Mouse (Mus musculus) embryonic facial prominence, embryonic 13.5 days (tissue): ENCODE data around the gene Npw. TPM values are rescaled to one million over a fixed set of nuclear protein-coding genes. Genes with fewer than 3 reads are reported as not detected.

Source experiments
- ATAC-seq: fragments of 200-750 bp; cut with Nextera tagmentation; 2 replicates; pipeline ENCODE4 v1.8.0; 2017; ENCODE audit warnings: low read depth; ENCODE audit not compliant: insufficient number of reproducible peaks, insufficient read depth, low FRiP score, low TSS enrichment
- H3K27ac ChIP-seq: fragments of 300-500 bp; sonication (generic); 2 replicates; pipeline ENCODE4 v1.5.1; 2015; ENCODE audit warnings: moderate library complexity, mild to moderate bottlenecking, inconsistent platforms
- H3K27me3 ChIP-seq: fragments of 300-500 bp; sonication (generic); 2 replicates; pipeline ENCODE4 v1.6.1; 2015; ENCODE audit warnings: mild to moderate bottlenecking, inconsistent platforms
- H3K36me3 ChIP-seq: fragments of 300-500 bp; sonication (generic); 2 replicates; pipeline ENCODE4 v1.6.1; 2015; ENCODE audit warnings: mild to moderate bottlenecking, inconsistent platforms
- H3K4me1 ChIP-seq: fragments of 300-500 bp; sonication (generic); 2 replicates; pipeline ENCODE4 v1.6.1; 2015; ENCODE audit warnings: inconsistent platforms
- H3K4me2 ChIP-seq: fragments of 300-500 bp; sonication (generic); 2 replicates; pipeline ENCODE4 v1.6.1; 2015; ENCODE audit warnings: moderate library complexity, mild to moderate bottlenecking, inconsistent platforms
- H3K4me3 ChIP-seq: fragments of 300-500 bp; sonication (generic); 2 replicates; pipeline ENCODE4 v1.5.1; 2015; ENCODE audit warnings: mild to moderate bottlenecking, inconsistent platforms
- H3K9ac ChIP-seq: fragments of 300-500 bp; sonication (generic); 2 replicates; pipeline ENCODE4 v1.6.1; 2015; ENCODE audit warnings: mild to moderate bottlenecking, inconsistent platforms
- H3K9me3 ChIP-seq: fragments of 300-500 bp; sonication (generic); 2 replicates; pipeline ENCODE4 v1.6.1; 2016; ENCODE audit warnings: inconsistent platforms
- WGBS: fragments of 180-500 bp; shearing (Covaris S2); methylation state at CpG from one replicate; pipeline ENCODE4 v1.1.7; 2015; ENCODE audit warnings: mixed read lengths; 5-methylcytosine and 5-hydroxymethylcytosine counted together
- polyA plus RNA-seq: library from polyadenylated mRNA; unstranded; fragments of >200 nt; fragmentation: Nextera tagmentation; extraction: Ambion mirVana; gene quantifications from 2 replicates; pipeline ENCODE4 v1.2.1, GENCODE M21; 2015

Npw gene
- polyA plus RNA-seq, 1 experiment from 2014 or later: 1.2 TPM

DNA sequence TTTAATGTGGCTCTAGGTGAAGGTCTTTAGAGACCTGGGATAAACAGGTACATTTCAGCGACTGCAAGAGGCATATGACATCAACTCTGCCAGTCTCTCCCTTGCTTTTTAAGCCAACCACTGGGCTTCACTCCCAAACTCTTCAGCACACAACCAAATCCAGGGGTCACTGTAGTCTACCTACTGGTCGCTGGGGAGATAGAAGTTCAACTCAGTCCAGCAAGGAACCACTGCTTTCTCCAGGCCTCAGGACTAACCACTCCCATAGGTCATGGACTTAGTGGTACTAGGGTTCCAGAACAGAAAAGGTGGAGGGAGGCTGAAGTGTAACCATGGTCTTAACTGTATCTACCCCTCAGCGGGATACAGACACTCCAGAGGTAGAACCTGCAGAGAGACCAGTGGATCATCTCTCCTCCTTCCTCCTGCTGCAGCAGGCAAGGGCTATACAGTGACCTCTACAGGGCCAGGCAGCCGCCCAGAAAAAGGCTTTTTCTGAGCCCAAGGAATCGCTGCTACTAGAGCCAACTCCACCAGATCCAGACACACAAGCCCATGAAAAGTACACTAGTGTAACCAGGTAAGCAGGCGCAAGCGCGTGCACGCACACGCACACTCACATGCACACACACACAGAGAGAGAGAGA lies 9.4 kb downstream of the Npw start:
- peak overlapping the region; percentile 97 for H3K4me2 ChIP-seq
- no peak overlapping the region for H3K27ac ChIP-seq
- WGBS: 73% methylated on average over 10 of the region's 10 CpGs
- ATAC-seq: no peak
- peaks cover 14% of the 10 kb centered on the region for H3K36me3 ChIP-seq
- H3K9ac ChIP-seq: peak overlapping the region; percentile 94
- H3K4me3 ChIP-seq: peak overlapping the region; percentile 88
- H3K4me1 ChIP-seq: peaks cover 41% of the 10 kb centered on the region
- H3K9me3 ChIP-seq: no peaks in the 10 kb centered on the region
- 0 out of 2 replicates have a peak, but pooled peaks cover 4% of the 10 kb centered on the region for H3K27me3 ChIP-seq

DNA sequence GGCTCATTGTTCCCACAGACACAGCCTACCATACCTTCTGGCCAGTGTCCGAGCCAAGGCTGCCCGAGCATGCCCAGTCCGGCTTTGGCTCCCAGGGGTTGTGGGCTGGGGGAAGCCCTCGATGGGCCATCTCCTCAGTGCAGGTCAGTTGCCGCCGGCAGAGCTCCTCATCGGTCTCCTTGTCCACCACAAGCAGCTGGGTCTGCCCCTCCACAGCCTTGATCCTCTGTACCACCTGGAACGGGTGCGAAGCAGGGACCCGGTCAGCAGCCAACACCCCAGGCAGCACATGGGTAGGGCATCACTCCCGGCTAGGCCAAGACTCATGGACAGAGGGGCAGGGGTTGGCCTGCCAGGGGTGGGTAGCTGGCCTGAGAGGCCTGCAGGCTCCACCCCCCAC lies 10.8 kb downstream of the Npw start:
- WGBS: 83% methylated on average over 11 of the region's 11 CpGs
- 0 out of 2 replicates have a peak overlapping the region, but pooled peaks have one; percentile 28 for H3K27ac ChIP-seq
- no peak overlapping the region for H3K4me3 ChIP-seq
- peaks cover 21% of the 10 kb centered on the region for H3K36me3 ChIP-seq
- H3K4me2 ChIP-seq: no peak overlapping the region
- ATAC-seq: no peak
- H3K4me1 ChIP-seq: peaks cover 44% of the 10 kb centered on the region
- H3K27me3 ChIP-seq: 0 out of 2 replicates have a peak, but pooled peaks cover 4% of the 10 kb centered on the region
- peak overlapping the region; percentile 44; the same call in 1 of the 2 replicates for H3K9ac ChIP-seq
- H3K9me3 ChIP-seq: no peaks in the 10 kb centered on the region

DNA sequence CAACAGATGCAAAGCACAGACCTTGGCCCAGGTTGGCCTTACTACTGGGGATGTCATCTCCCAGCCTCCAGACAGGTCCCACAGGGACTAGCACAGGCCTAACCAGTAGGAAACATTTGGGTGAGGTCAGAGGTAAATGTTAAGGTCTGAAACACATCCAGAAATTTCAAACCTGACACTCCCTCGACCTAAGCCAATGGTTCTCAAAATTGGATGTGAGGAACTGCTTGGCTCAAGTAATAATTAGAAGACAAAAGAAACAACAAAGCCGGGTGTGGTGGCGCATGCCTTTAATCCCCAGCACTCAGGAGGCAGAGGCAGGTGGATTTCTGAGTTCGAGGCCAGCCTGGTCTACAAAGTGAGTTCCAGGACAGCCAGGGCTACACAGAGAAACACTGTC lies 11.9 kb downstream of the Npw start:
- 85% methylated on average over 4 of the region's 4 CpGs for WGBS
- Histone ChIP-seq H3K36me3 (peaks cover 31% of the 10 kb centered on the region), H3K27me3 (0 out of 2 replicates have a peak, but pooled peaks cover 4% of the 10 kb centered on the region), H3K27ac (no peak overlapping the region), H3K4me3 (no peak overlapping the region), H3K9me3 (no peaks in the 10 kb centered on the region), H3K9ac (no peak overlapping the region), H3K4me1 (peaks cover 44% of the 10 kb centered on the region), H3K4me2 (no peak overlapping the region)
- no peak for ATAC-seq

DNA sequence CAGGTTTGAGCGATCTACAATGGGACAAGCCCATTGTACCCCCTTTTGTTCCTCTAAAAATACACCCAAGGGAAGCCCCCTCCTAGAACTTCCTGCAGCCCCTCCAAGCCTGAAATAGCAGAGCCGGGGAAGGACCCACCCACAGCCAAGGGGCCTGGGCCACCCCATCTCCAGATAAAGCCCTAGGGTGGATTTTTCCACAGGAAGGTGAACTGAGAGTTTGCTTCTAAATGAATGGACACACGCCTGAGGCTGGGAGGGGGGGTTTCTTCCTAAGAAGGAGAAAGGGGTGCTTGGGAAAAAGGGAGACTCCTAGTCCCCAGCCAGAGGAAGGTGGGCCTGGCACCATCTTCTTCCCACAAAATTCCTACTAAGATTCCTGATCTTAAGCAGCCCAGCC lies 12.3 kb downstream of the Npw start:
- H3K27me3 ChIP-seq: no peaks in the 10 kb centered on the region

DNA sequence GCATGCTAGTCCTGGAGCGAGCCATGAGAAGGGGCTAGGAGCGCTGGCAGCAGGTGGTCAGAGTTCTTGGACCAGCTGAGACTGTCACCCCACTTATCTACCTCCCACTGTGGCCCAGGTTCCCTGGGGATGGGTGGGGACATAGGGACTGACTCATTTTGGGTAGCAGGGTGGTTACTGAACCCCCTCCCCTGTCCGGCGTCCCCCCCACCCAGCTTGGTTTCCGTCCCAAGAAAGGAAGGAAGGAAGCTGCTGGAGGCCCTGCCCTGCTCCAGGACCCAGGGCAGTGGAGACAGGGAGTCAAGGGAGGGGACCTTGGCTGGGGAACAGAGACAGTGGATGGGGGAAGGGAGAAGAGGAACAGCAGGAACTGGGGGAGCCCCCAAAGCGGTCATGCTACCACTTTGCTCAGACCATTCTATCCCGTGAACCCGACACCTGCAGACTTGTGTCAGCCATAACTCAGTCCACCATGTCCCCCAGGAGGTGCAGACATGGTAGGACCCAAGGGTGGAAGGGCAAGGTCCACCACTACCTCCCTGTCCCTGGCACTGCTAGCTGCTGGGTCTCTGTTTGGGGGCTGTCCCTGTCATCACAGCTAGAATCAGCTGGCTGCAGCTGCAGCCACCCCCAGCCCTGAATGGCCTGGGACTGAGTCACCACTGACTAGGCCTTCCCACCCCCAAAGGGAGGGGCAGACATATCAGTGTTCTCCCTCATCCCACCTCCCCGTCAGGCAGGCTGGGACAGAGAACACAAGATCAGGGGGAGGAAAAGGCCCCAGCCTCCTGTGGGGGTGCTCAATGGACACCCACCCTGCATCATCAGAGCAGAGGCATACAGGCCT lies 13.2 kb downstream of the Npw start:
- H3K4me2 ChIP-seq: no peak overlapping the region
- H3K27me3 ChIP-seq: no peaks in the 10 kb centered on the region
- no peaks in the 10 kb centered on the region for H3K9me3 ChIP-seq
- H3K9ac ChIP-seq: peak overlapping the region; percentile 54; the same call in 1 of the 2 replicates
- 79% methylated on average over 9 of the region's 9 CpGs for WGBS
- H3K4me1 ChIP-seq: peaks cover 43% of the 10 kb centered on the region
- peak overlapping the region; percentile 57 for H3K27ac ChIP-seq
- no peak overlapping the region for H3K4me3 ChIP-seq
- H3K36me3 ChIP-seq: peaks cover 41% of the 10 kb centered on the region
- ATAC-seq: no peak

More for the DNA sequence above, 12.3 kb downstream of the Npw start:
- H3K4me1 ChIP-seq: peaks cover 44% of the 10 kb centered on the region
- no peak overlapping the region for H3K4me3 ChIP-seq
- H3K9ac ChIP-seq: no peak overlapping the region
- ATAC-seq: no peak
- 67% methylated on average over 3 of the region's 3 CpGs for WGBS
- H3K9me3 ChIP-seq: no peaks in the 10 kb centered on the region
- H3K4me2 ChIP-seq: no peak overlapping the region
- H3K36me3 ChIP-seq: peaks cover 33% of the 10 kb centered on the region
- no peak overlapping the region for H3K27ac ChIP-seq

DNA sequence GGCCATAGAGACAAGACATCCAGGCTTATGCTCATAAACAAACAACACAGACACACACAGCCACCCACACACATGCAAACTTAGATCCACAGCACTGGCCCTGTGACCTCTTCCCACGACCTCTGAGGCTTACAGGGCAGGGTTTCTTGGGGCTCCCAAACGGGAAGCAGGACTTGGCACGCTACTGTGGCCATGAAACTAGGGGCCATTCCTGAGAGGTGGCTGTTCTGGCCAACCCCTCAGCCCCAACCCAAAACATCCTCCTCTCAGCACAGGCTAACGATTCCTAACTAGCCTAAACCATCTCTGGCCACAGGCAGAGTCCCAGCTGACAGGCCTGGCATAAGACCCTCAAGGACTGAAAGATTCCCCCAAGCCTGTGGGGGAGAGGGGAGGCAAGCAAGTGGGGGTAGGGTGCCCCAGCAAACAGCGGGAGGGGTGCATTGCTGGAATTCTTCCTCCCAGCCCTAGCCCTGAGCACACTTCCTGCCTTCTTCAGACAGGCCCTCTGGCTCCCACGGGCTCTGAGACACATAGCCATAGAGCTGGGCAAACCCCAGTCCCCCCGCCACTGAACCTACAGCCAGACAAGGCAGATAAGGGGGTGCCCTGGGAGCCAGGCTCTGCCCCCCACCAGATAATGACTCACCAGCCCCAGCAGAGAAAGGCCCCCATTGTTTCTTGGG lies 14.1 kb downstream of the Npw start:
- no peak for ATAC-seq
- peak overlapping the region; percentile 54 for H3K9ac ChIP-seq
- H3K4me1 ChIP-seq: peaks cover 47% of the 10 kb centered on the region
- peak overlapping the region; percentile 57 for H3K27ac ChIP-seq
- H3K4me3 ChIP-seq: no peak overlapping the region
- H3K4me2 ChIP-seq: no peak overlapping the region
- H3K27me3 ChIP-seq: no peaks in the 10 kb centered on the region
- 29% methylated on average over 7 of the region's 7 CpGs for WGBS
- H3K36me3 ChIP-seq: peaks cover 43% of the 10 kb centered on the region
- no peaks in the 10 kb centered on the region for H3K9me3 ChIP-seq

DNA sequence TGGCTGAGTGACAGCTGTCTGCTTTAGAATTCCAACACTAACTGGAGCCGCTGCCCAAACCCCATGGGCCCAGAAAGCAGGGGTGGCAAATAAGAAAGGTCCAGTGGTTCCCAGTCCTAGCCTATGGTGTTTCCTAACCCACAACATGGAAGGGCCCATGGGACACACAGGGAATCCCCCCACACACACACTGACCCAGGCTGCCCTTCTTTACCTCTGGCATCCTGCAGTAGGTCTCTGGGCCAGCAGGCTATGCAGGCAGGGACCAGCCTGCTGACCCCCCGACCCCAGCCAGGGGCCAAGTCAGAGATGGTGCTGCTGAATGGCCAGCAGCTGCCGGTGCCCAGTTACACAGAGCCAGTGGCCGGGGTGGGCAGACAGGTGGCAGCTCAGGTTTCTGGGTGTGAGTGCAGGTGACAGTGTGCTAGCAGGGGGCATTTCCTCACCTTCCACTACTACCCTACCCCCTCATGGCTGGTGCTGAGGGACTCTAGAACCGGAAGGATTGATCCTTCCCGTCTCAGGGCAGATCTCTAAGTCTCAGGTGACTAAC lies 15.4 kb downstream of the Npw start:
- H3K4me1 ChIP-seq: peaks cover 48% of the 10 kb centered on the region
- ATAC-seq: no peak
- WGBS: 57% methylated on average over 6 of the region's 6 CpGs
- H3K4me2 ChIP-seq: no peak overlapping the region
- no peak overlapping the region for H3K4me3 ChIP-seq
- H3K9me3 ChIP-seq: no peaks in the 10 kb centered on the region
- H3K9ac ChIP-seq: no peak overlapping the region
- no peaks in the 10 kb centered on the region for H3K27me3 ChIP-seq
- H3K36me3 ChIP-seq: peaks cover 49% of the 10 kb centered on the region
- no peak overlapping the region for H3K27ac ChIP-seq

DNA sequence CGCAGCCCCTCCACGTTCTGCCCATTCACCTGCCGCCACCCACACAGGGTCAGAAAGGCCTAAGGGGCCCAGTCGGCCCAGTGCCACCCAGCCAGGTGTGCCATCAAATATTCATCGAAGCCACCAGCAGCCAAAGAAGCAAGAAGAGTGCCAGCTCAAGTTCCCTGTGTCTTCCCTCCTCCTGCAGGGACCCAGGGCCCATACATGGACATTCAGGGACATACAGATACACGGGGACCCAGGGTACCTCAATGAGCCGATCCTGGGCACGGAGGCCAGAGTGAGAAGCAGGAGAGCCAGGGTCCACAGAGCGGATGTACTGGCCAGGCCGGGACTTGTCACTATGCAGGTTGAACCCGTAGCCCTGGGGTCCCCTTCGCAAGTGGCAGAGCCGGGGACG lies 16.3 kb downstream of the Npw start:
- H3K4me2 ChIP-seq: no peak overlapping the region
- 92% methylated on average over 14 of the region's 14 CpGs for WGBS
- ATAC-seq: no peak
- peaks cover 48% of the 10 kb centered on the region for H3K4me1 ChIP-seq
- H3K9me3 ChIP-seq: no peaks in the 10 kb centered on the region
- no peak overlapping the region for H3K4me3 ChIP-seq
- H3K9ac ChIP-seq: no peak overlapping the region
- H3K36me3 ChIP-seq: peaks cover 48% of the 10 kb centered on the region
- H3K27me3 ChIP-seq: no peaks in the 10 kb centered on the region
- no peak overlapping the region for H3K27ac ChIP-seq

DNA sequence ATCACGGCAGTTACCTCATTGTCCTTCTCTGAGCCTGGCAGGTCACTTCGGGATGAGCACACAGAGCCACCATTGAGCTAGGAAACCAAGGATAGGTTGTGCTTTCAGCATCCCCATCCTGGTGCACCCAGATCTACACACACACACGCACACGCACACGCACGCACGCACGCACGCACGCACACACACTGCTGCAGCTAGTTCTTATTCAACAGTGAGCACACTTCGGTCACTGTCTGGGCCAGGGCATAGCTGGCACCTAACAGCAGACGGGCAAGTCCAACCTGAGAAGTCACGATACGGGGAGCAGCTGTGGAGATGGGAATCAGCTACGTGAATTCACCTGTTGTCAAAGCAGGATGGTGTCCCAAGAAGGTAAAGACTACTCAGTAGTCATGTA lies 17.7 kb downstream of the Npw start:
- H3K9ac ChIP-seq: no peak overlapping the region
- peaks cover 48% of the 10 kb centered on the region for H3K4me1 ChIP-seq
- peaks cover 55% of the 10 kb centered on the region for H3K36me3 ChIP-seq
- no peaks in the 10 kb centered on the region for H3K9me3 ChIP-seq
- no peak overlapping the region; the same call in 1 of the 2 replicates for H3K4me2 ChIP-seq
- H3K4me3 ChIP-seq: no peak overlapping the region
- no peaks in the 10 kb centered on the region for H3K27me3 ChIP-seq
- 92% methylated on average over 15 of the region's 15 CpGs for WGBS
- no peak for ATAC-seq
- peak overlapping the region; percentile 95 for H3K27ac ChIP-seq

DNA sequence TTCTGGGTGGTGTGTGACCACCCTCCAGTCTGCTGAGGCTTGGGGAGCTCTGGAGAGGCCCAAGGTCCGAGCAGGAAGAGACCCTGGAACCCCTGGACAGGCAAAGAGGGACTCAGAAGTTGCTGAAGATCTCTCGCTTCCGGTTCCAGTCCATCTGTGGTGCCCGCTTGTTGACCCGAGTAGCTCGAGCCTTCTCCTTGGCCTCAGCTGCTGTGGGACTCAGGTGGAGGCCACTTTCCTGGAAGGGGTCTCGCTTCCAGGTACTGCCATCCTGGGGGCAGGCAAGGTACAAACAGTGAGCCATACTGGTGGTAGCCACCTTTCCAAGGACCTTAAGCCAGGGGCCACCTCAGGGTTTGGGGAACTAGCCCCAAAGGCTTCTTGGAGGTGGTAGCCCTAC lies 18.1 kb downstream of the Npw start:
- Histone ChIP-seq H3K4me1 (peaks cover 43% of the 10 kb centered on the region), H3K9me3 (no peaks in the 10 kb centered on the region), H3K27ac (peak overlapping the region; percentile 95), H3K27me3 (no peaks in the 10 kb centered on the region), H3K4me2 (peak overlapping the region; percentile 37), H3K4me3 (no peak overlapping the region), H3K9ac (peak overlapping the region; percentile 65; the same call in 1 of the 2 replicates), H3K36me3 (peaks cover 51% of the 10 kb centered on the region)
- 88% methylated on average over 7 of the region's 7 CpGs for whole genome bisulfite sequencing
- no peak for ATAC-seq

DNA sequence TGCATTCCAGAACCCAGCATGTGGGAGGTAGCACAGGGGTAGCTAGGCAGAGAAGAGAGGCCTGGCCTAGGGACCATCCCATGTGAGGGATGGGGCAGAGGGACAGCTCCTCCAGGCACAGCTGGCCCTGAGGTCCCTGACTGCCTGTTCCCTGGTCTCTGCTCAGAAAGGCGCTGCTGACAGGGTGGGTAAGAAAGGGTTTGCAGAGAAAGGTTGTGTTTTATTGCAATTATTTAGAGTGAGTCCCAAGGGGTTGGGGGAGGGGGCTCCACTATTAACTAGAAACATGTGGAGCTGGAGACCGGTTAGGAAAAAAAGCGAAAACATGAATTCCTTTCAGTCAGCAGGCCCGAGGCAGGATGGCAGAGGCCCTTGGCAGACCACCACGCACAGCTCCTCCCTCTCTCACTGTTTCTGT lies 18.7 kb downstream of the Npw start:
- H3K4me3 ChIP-seq: no peak overlapping the region
- peaks cover 38% of the 10 kb centered on the region for H3K4me1 ChIP-seq

More for the DNA sequence above, 18.7 kb downstream of the Npw start:
- ATAC-seq: peak; percentile 73
- peak overlapping the region; percentile 95 for H3K27ac ChIP-seq
- peak overlapping the region; percentile 37 for H3K4me2 ChIP-seq
- H3K36me3 ChIP-seq: peaks cover 50% of the 10 kb centered on the region
- 13% methylated on average over 5 of the region's 5 CpGs for WGBS
- peak overlapping the region; percentile 65 for H3K9ac ChIP-seq
- no peaks in the 10 kb centered on the region for H3K27me3 ChIP-seq
- no peaks in the 10 kb centered on the region for H3K9me3 ChIP-seq
